Mouse (Mus musculus): ENCODE data around the gene Cd274. TPM values are rescaled to one million over a fixed set of nuclear protein-coding genes. Genes with fewer than 3 reads are reported as not detected.

Gene Cd274
- total RNA-seq, 2 experiments from 2014 or later: 0.53 to 0.80 TPM

GRCm38 (mm10) chr19:29362173-29362930 is 4.9 kb upstream of the Cd274 start:
- DNase-seq (ENCODE audit: low spot score in 2 of 2): no peak
- intact Hi-C loops (cut with DNase I): loop anchor here (5.0 kb wide), 2 partner anchors 110 to 200 kb away; partner anchors contain the start of gene Jak2

- DNase-seq (ENCODE audit: low spot score in 2 of 2): no peak
- intact Hi-C loops (cut with DNase I): loop anchor here (5.0 kb wide), 2 partner anchors 111 to 199 kb away; partner anchors contain the start of gene Jak2
Observed at GRCm38 (mm10) chr19:29363557-29363956, 3.7 kb upstream of the Cd274 start.

DNA sequence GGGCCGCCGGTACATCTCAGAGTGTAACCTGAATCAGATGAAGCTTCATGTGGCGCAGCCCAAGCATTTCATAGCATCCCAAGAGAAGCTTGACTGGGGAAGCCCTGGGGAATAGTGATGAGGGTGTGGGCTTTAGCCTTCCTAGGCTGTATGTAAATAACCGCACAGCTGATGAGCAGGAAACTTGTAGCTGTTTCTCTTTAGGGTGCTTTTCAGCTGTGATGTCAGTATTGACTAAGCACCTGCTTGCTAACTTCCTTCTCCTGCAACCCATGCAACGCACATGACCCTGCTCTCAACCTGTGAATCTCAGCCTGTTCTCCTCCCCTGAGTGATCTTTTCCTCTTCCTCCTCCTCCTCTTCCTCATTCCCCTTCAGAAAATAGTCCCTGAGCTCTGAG is 3.2 kb upstream of the Cd274 start:
- intact Hi-C loops (cut with DNase I): loop anchor here (5.0 kb wide), 2 partner anchors 112 to 198 kb away; partner anchors contain the start of gene Jak2
- no peak for DNase-seq (ENCODE audit: low spot score in 2 of 2)

- DNase-seq (ENCODE audit: low spot score in 2 of 2): no peak
- intact Hi-C loops (cut with DNase I): no loop called here
Observed at GRCm38 (mm10) chr19:29365105-29365504, 2.1 kb upstream of the Cd274 start.

DNA sequence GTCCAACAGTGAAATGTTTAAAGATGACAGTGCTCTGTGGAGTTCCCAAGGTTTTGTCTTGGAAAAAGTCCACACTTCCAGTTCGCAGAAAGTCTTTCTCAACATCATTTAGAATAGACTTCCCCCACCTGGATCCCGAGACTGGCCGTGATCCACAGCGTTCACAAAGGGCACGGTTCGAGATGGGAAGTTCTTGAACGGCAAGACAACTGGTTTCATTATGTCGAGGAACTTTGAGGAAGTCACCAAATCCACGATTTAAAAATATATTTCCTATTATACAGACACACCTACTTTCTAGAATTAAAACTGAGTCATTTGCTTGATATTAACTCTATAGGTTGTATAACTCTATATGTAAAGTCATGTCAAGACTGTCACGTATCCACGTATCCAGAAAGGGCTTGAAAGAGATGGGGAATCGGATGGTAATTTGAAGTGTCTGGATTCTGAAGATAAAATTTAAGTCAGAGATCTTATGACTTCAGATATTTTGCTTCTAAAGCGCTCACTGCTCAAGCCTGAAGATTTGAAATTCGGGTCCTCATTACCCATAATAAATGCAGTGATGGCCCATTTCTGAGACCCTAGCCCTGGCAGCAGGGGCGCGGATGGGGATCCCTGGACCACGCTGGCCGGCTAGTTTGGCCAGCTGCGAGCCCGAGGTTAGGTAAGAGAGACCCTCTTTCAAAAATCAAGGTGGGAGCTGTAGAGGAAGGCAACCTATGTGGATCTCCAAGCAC is 858 bp upstream of the Cd274 start:
- no peak for DNase-seq (ENCODE audit: low spot score in 2 of 2)
- intact Hi-C loops (cut with DNase I): no loop called here

- intact Hi-C loops (cut with DNase I): no loop called here
- DNase-seq (ENCODE audit: low spot score in 2 of 2): no peak
Observed at GRCm38 (mm10) chr19:29368041-29368440, 786 bp downstream of the Cd274 start.

- intact Hi-C loops (cut with DNase I): no loop called here
Observed at GRCm38 (mm10) chr19:29368671-29369309, 1.5 kb downstream of the Cd274 start.

DNA sequence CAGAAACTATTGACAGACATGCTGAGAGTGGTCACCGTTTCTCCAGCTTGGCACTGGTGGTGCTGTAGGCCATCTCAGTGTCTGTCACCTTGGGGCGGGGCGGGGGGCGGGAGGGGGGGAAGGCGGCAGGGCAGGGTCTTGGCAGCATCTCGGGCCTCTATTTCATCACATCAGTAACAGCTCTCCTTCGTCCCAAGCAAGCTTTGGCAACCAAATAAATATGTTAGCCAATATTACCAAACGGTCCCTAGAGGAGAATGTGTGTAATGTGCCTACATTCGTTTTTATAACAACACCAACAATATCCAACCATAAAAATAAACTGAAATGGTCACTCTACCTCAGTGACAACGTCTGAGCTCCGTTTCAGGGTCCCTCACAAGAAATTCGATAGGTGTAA is 2.9 kb downstream of the Cd274 start:
- intact Hi-C loops (cut with DNase I): no loop called here
- no peak for DNase-seq (ENCODE audit: low spot score in 2 of 2)

More at GRCm38 (mm10) chr19:29368671-29369309, 1.5 kb downstream of the Cd274 start:
- no peak for DNase-seq (ENCODE audit: low spot score in 2 of 2)

- DNase-seq (ENCODE audit: low spot score in 2 of 2): no peak
- intact Hi-C loops (cut with DNase I): no loop called here
Observed at GRCm38 (mm10) chr19:29370545-29371283, 3.5 kb downstream of the Cd274 start.

- intact Hi-C loops (cut with DNase I): no loop called here
- no peak for DNase-seq (ENCODE audit: low spot score in 2 of 2)
Observed at GRCm38 (mm10) chr19:29371284-29372081, 4.2 kb downstream of the Cd274 start.

DNA sequence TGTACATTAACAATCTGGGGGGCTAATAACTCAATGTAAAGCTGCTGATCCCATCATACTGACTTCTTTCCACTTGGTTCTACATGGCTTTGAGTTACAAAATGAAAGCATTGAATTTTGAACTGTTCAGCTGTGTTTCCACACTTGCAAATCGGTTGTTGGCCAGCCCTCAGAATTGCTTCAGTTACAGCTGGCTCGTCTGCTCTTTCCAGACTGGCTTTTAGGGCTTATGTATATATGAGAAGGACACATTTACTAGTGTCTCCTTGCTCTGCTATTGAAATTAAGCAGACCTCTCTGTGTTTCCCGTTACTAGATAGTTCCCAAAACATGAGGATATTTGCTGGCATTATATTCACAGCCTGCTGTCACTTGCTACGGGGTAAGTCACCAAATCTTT is 4.9 kb downstream of the Cd274 start:
- intact Hi-C loops (cut with DNase I): no loop called here
- peak; percentile 33 to 66 for DNase-seq (ENCODE audit: low spot score in 2 of 2)

GRCm38 (mm10) chr19:29372621-29373020 is 5.4 kb downstream of the Cd274 start:
- no peak for DNase-seq (ENCODE audit: low spot score in 2 of 2)
- intact Hi-C loops (cut with DNase I): no loop called here

- intact Hi-C loops (cut with DNase I): no loop called here
- no peak for DNase-seq (ENCODE audit: low spot score in 2 of 2)
Observed at GRCm38 (mm10) chr19:29373438-29373837, 6.2 kb downstream of the Cd274 start.

GRCm38 (mm10) chr19:29374947-29375346 is 7.7 kb downstream of the Cd274 start:
- DNase-seq (ENCODE audit: low spot score in 2 of 2): no peak
- intact Hi-C loops (cut with DNase I): no loop called here

GRCm38 (mm10) chr19:29376382-29376781 is 9.1 kb downstream of the Cd274 start:
- intact Hi-C loops (cut with DNase I): no loop called here
- no peak for DNase-seq (ENCODE audit: low spot score in 2 of 2)

- intact Hi-C loops (cut with DNase I): no loop called here
- DNase-seq (ENCODE audit: low spot score in 2 of 2): no peak
Observed at GRCm38 (mm10) chr19:29379839-29380603, 12.8 kb downstream of the Cd274 start.

DNA sequence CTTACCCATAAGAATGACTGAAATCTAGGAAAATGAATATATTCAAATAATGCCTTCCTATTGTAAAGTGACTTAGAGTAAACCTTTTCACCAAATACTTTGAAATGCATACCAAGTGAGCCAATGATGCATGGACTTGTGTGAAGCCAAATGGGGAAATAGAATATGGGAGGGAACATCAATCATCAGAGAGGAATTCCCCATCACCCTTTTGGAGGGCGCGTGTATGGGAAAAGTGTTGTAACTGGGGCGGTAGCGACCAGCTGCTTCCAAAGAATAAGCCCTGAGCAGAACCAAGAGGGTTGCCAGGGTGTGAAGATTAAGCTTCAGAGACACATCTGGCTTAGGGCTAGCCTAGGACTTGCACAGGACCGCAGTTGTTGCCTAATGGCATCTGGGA is 16.1 kb downstream of the Cd274 start:
- DNase-seq (ENCODE audit: low spot score in 2 of 2): no peak
- intact Hi-C loops (cut with DNase I): no loop called here

GRCm38 (mm10) chr19:29384412-29384811 is 17.2 kb downstream of the Cd274 start:
- intact Hi-C loops (cut with DNase I): no loop called here
- no peak for DNase-seq (ENCODE audit: low spot score in 2 of 2)
